Mouse (Mus musculus) liver, adult 2 months (tissue): ENCODE data around the gene Usp7. TPM values are rescaled to one million over a fixed set of nuclear protein-coding genes. Genes with fewer than 3 reads are reported as not detected.

Experiments
- DNase-seq: peaks from one replicate; pipeline ENCODE4 v3.0.0-alpha.2; 2011; ENCODE audit warnings: low read depth, low spot score; ENCODE audit errors: extremely low read depth
- H3K27ac ChIP-seq: fragments of 200-500 bp; replicated peaks from 2 replicates; pipeline ENCODE4 v1.5.1; 2012; ENCODE audit warnings: low read depth, mild to moderate bottlenecking, control low read depth, inconsistent platforms, low read length; ENCODE audit not compliant: insufficient read depth
- H3K27me3 ChIP-seq: fragments of 200-500 bp; 2 replicates; pipeline ENCODE4 v1.6.1; 2012; ENCODE audit warnings: mild to moderate bottlenecking, moderate library complexity, low read length, inconsistent platforms; ENCODE audit not compliant: control insufficient read depth, insufficient read depth
- H3K36me3 ChIP-seq: fragments of 200-500 bp; 2 replicates; pipeline ENCODE4 v1.6.1; 2012; ENCODE audit warnings: low read length, inconsistent platforms; ENCODE audit not compliant: control insufficient read depth, insufficient read depth
- H3K4me1 ChIP-seq: fragments of 200-500 bp; 2 replicates; pipeline ENCODE4 v1.6.1; 2011; ENCODE audit warnings: low read length; ENCODE audit not compliant: control insufficient read depth, insufficient read depth
- H3K4me3 ChIP-seq: fragments of 200-500 bp; 2 replicates; pipeline ENCODE4 v1.5.1; 2011; ENCODE audit warnings: low read depth, mild to moderate bottlenecking, control low read depth, low read length, moderate library complexity; ENCODE audit not compliant: insufficient read depth
- H3K79me2 ChIP-seq: fragments of 200-500 bp; 2 replicates; pipeline ENCODE4 v1.6.1; 2012; ENCODE audit warnings: inconsistent platforms, mild to moderate bottlenecking, low read length, moderate library complexity; ENCODE audit not compliant: control insufficient read depth, insufficient read depth
- H3K9ac ChIP-seq: fragments of 200-500 bp; 2 replicates; pipeline ENCODE4 v1.6.1; 2012; ENCODE audit warnings: low read depth, mild to moderate bottlenecking, control low read depth, inconsistent platforms, low read length
- CTCF ChIP-seq: fragments of 200-500 bp; IDR thresholded peaks from 2 replicates; pipeline ENCODE4 v1.5.1; 2011; ENCODE audit warnings: low read depth, low read length, control low read depth
- POLR2A ChIP-seq: fragments of 200-500 bp; IDR thresholded peaks from 2 replicates; pipeline ENCODE4 v1.6.1; 2011; ENCODE audit warnings: low read length, control low read depth; ENCODE audit not compliant: insufficient read depth; ENCODE audit errors: extremely low read depth
- WGBS: fragments of 180-500 bp; shearing (Covaris S2); methylation state at CpG from one replicate; pipeline ENCODE4 v1.1.7; 2018; 5-methylcytosine and 5-hydroxymethylcytosine counted together
- polyA plus RNA-seq: library from polyadenylated mRNA; depleted of rRNA; stranded (reverse); fragments of >200 nt; gene quantifications from 2 replicates; pipeline ENCODE4 v1.2.3, GENCODE M21; 2012
- total RNA-seq: library from RNA; depleted of rRNA; stranded (reverse); fragments of >200 nt; gene quantifications from 2 replicates; pipeline ENCODE4 v1.2.3, GENCODE M21; 2014

The Usp7 gene
- total and polyA plus RNA-seq, 2 experiments, result 12.5 to 41.5 TPM

DNA sequence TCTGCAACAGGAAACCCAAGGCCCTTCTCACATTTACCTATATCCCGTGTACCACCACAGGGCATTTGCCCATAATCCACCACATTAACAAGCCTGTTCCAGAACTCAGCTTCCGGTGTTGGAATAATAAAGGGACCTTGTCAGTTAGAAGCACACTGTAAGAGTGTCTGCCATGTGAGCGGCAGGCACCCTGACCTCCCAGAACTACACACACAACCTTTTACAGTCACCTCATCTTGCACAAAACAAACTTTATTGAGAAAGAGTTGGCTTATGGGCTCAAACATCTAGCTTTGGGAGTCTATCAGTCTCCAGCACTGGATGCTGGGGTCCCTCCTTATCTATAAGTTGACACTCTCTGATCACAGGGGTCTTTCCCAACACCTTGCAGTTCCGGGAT lies 133.8 kb downstream of the Usp7 start:
- TF ChIP-seq CTCF (no peak), POLR2A (no peak)
- WGBS, result 44% methylated on average over 4 of the region's 4 CpGs
- Histone ChIP-seq H3K27ac (peak overlapping the region; percentile 65), H3K9ac (no peak overlapping the region), H3K4me3 (no peak overlapping the region), H3K27me3 (no peaks in the 10 kb centered on the region), H3K36me3 (peaks cover 12% of the 10 kb centered on the region), H3K4me1 (peaks cover 25% of the 10 kb centered on the region), H3K79me2 (no peaks in the 10 kb centered on the region)
- peak; percentile 78 for DNase-seq

- WGBS, result 93% methylated on average over 2 of the region's 2 CpGs
- peaks cover 25% of the 10 kb centered on the region for H3K4me1 ChIP-seq
- no peak overlapping the region for H3K4me3 ChIP-seq
- no peak overlapping the region for H3K27ac ChIP-seq
- DNase-seq, result no peak
- H3K36me3 ChIP-seq, result peaks cover 14% of the 10 kb centered on the region; the same call in 1 of the 2 replicates
- no peak overlapping the region for H3K9ac ChIP-seq
- TF ChIP-seq CTCF (no peak), POLR2A (no peak)
- no peaks in the 10 kb centered on the region for H3K27me3 ChIP-seq
- H3K79me2 ChIP-seq, result no peaks in the 10 kb centered on the region
Observed at GRCm38 (mm10) chr16:8656256-8656655, 135.9 kb downstream of the Usp7 start.

DNA sequence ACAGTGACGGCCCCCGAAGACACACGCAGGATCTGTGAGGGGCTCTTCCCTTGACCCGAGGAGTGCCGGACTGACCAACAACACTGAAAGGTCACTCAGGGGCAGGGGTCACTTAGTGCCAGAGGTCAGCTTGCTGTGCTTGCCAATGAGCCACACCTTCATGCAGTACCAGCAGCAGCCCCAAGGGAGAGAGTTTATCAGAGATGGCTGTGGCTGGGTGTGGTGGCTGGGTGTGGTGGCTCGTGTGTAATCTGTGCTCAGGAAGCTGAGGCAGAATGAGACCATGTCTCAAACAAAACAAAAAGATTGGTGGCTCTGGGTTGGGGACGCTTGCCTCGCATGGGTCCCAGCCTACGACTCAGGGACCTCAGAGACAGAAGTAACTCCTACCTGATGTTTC lies 136.5 kb downstream of the Usp7 start:
- Histone ChIP-seq H3K79me2 (no peaks in the 10 kb centered on the region), H3K36me3 (peaks cover 20% of the 10 kb centered on the region; the same call in 1 of the 2 replicates), H3K27me3 (no peaks in the 10 kb centered on the region), H3K9ac (no peak overlapping the region), H3K27ac (no peak overlapping the region), H3K4me1 (peaks cover 25% of the 10 kb centered on the region), H3K4me3 (no peak overlapping the region)
- DNase-seq, result peak; percentile 39
- TF ChIP-seq CTCF, result peak; percentile 39
- no peak for TF ChIP-seq POLR2A
- 57% methylated on average over 9 of the region's 9 CpGs for WGBS

DNA sequence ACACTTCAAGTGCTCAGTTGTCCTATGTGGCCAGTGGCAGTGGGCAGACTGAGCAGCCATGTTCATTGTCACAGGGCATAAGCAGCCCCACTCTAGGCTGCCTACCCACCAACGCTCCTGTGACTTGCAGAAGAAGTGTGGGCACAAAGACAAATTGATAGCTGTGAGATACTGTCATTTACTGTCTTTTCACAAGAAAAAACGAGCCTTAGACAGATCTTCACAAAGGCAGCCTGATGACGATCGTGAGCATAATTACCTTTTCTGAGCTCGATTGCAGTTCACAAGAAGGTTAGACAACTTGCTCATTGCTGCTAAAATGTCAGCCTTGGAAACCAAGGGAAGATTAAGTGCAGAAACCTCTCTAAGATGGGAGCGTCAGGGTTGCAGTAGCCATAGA lies 137.0 kb downstream of the Usp7 start:
- TF ChIP-seq CTCF (no peak), POLR2A (no peak)
- peaks cover 20% of the 10 kb centered on the region; the same call in 1 of the 2 replicates for H3K36me3 ChIP-seq
- no peaks in the 10 kb centered on the region for H3K79me2 ChIP-seq
- H3K27me3 ChIP-seq, result no peaks in the 10 kb centered on the region
- H3K4me1 ChIP-seq, result peaks cover 22% of the 10 kb centered on the region
- 88% methylated on average over 6 of the region's 6 CpGs for WGBS
- DNase-seq, result no peak
- H3K27ac ChIP-seq, result no peak overlapping the region
- H3K4me3 ChIP-seq, result no peak overlapping the region
- H3K9ac ChIP-seq, result no peak overlapping the region

DNA sequence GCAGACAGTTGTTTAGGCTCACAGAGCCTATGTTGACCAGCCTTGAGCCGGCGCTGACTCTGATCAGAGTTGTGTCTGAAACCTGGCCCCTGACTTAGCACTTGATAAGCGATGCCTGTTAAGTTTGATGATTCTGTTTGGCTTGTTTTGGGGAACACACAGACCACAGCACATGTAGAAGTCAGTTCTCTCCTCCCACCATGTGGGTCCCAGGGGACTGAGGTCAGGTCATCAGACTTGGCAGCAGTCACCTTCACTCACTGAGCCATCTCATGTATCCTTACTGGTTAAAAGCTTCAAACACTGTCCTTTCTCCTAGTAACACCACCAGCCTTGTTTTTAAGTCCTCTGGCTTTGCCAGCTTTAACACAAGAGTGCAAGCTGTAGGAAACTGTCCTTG lies 142.1 kb downstream of the Usp7 start:
- no peaks in the 10 kb centered on the region for H3K79me2 ChIP-seq
- H3K36me3 ChIP-seq, result peaks cover 64% of the 10 kb centered on the region
- no peak overlapping the region for H3K4me3 ChIP-seq
- WGBS, result 95% methylated on average over 3 of the region's 3 CpGs
- H3K9ac ChIP-seq, result no peak overlapping the region
- no peak for DNase-seq
- H3K27ac ChIP-seq, result no peak overlapping the region
- H3K4me1 ChIP-seq, result no peaks in the 10 kb centered on the region
- TF ChIP-seq POLR2A, result no peak
- TF ChIP-seq CTCF, result no peak
- no peaks in the 10 kb centered on the region for H3K27me3 ChIP-seq

DNA sequence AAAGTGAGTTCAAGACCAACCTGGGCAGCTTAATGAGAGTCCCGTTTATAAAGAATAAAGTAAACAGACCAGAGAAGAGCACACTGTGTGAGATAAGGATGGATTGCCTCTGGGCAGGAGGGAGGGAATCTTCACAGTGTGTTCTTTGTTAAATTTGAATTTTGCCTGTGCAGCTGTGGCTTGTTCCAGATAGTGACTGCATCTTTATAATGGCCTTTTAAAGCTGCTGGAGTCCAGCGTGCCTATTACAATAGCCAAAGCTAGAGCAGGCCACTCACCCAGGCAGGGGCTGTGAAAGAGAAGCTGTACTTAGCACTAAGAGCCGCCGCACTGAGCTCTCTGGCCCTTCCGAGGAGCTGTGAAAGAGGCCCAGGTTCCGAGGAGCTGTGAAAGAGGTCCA lies 146.6 kb downstream of the Usp7 start:
- 70% methylated on average over 6 of the region's 6 CpGs for WGBS
- H3K36me3 ChIP-seq, result peaks cover 68% of the 10 kb centered on the region

More for the DNA sequence above, 146.6 kb downstream of the Usp7 start:
- DNase-seq, result no peak
- no peaks in the 10 kb centered on the region for H3K27me3 ChIP-seq
- no peak overlapping the region for H3K4me3 ChIP-seq
- H3K4me1 ChIP-seq, result no peaks in the 10 kb centered on the region
- H3K79me2 ChIP-seq, result 0 out of 2 replicates have a peak, but pooled peaks cover 3% of the 10 kb centered on the region
- no peak for TF ChIP-seq POLR2A
- TF ChIP-seq CTCF, result no peak
- H3K27ac ChIP-seq, result no peak overlapping the region
- no peak overlapping the region for H3K9ac ChIP-seq
